Mouse (Mus musculus): ENCODE data around the gene 1700122O11Rik.

DNA sequence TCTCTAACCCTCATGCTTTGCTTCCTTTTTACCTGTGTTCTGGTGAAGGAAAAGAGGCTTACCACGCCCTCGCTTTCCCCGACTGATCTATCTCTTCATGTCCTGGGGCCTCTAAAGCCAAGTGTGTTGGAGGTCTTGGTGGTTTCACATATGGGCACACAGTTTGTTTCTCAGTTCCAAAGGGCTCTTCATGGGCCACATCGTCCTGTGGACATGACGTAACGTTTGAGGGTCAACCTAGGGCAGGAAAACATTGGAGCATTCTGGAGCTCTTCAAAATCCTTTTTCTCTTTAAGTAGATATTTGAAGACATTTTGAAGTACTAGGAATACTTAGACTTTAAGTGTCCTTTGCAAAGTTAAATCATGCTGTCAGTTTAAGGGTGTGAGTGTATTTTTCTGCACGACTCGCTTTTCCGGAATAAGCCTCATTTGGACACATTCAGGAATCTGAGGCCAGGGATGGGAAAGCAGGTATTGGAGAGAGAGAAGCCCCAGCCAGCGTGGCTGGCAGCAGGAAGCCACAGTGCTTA, 29.1 kb upstream of the 1700122O11Rik start:
- no peak for TF ChIP-seq CTCF (IDR thresholded peaks at IDR 0.05; ENCODE audit: control insufficient read depth, insufficient read depth, insufficient replicate concordance, low read depth, low read length)
- no peak for TF ChIP-seq POLR2A (IDR thresholded peaks at IDR 0.05; ENCODE audit: control insufficient read depth, low read depth, low read length)

Data from testis, adult 2 months (tissue).